Mouse (Mus musculus): ENCODE results near the gene Ubox5. TPM values are rescaled to one million over a fixed set of nuclear protein-coding genes. Genes with fewer than 3 reads are reported as not detected.

The Ubox5 gene
- polyA plus RNA-seq, 1 experiment: 7.3 TPM

- Histone ChIP-seq H3K4me3 (ENCODE audit: insufficient read depth, low read depth, low read length) (peak overlapping the region; percentile 10; the same call in 1 of the 2 replicates), H3K4me1 (ENCODE audit: control insufficient read depth, insufficient read depth, low read length) (peaks cover 39% of the 10 kb centered on the region), H3K36me3 (ENCODE audit: control insufficient read depth, insufficient read depth, low read length) (0 out of 2 replicates have a peak, but pooled peaks cover 2% of the 10 kb centered on the region), H3K27me3 (replicated peaks; ENCODE audit: control insufficient read depth, insufficient read depth, low read length) (no peaks in the 10 kb centered on the region), H3K27ac (ENCODE audit: insufficient read depth, low read depth, low read length) (peak overlapping the region; percentile 6; the same call in 1 of the 2 replicates)
- WGBS: 21% methylated on average over 38 of the region's 38 CpGs
- TF ChIP-seq POLR2A (IDR thresholded peaks at IDR 0.05; ENCODE audit: low read depth, low read length): no peak
- no peak for TF ChIP-seq CTCF (conservative IDR thresholded peaks at IDR 0.05; ENCODE audit: insufficient read depth, insufficient read length, low read depth, low read length)
- DNase-seq: no peak
These were observed 5.0 kb upstream of the Ubox5 start for GRCm38 (mm10) chr2:130634739-130635411.

- Histone ChIP-seq H3K27ac (ENCODE audit: insufficient read depth, low read depth, low read length) (peak overlapping the region; percentile 6; the same call in 1 of the 2 replicates), H3K36me3 (ENCODE audit: control insufficient read depth, insufficient read depth, low read length) (0 out of 2 replicates have a peak, but pooled peaks cover 2% of the 10 kb centered on the region), H3K4me1 (ENCODE audit: control insufficient read depth, insufficient read depth, low read length) (peaks cover 33% of the 10 kb centered on the region), H3K4me3 (ENCODE audit: insufficient read depth, low read depth, low read length) (no peak overlapping the region), H3K27me3 (replicated peaks; ENCODE audit: control insufficient read depth, insufficient read depth, low read length) (no peaks in the 10 kb centered on the region)
- TF ChIP-seq POLR2A (IDR thresholded peaks at IDR 0.05; ENCODE audit: low read depth, low read length) (no peak), CTCF (conservative IDR thresholded peaks at IDR 0.05; ENCODE audit: insufficient read depth, insufficient read length, low read depth, low read length) (no peak)
- WGBS: 39% methylated on average over 14 of the region's 14 CpGs
- no peak for DNase-seq
These were observed 4.3 kb upstream of the Ubox5 start for GRCm38 (mm10) chr2:130634006-130634738.

- peaks cover 31% of the 10 kb centered on the region for H3K4me1 ChIP-seq (ENCODE audit: control insufficient read depth, insufficient read depth, low read length)
- WGBS: 42% methylated on average over 5 of the region's 5 CpGs
- peak; percentile 55 for DNase-seq
- H3K27me3 ChIP-seq (replicated peaks; ENCODE audit: control insufficient read depth, insufficient read depth, low read length): no peaks in the 10 kb centered on the region
- no peak overlapping the region for H3K4me3 ChIP-seq (ENCODE audit: insufficient read depth, low read depth, low read length)
- H3K27ac ChIP-seq (ENCODE audit: insufficient read depth, low read depth, low read length): no peak overlapping the region
- H3K36me3 ChIP-seq (ENCODE audit: control insufficient read depth, insufficient read depth, low read length): peaks cover 2% of the 10 kb centered on the region; the same call in 1 of the 2 replicates
- no peak for TF ChIP-seq CTCF (conservative IDR thresholded peaks at IDR 0.05; ENCODE audit: insufficient read depth, insufficient read length, low read depth, low read length)
- TF ChIP-seq POLR2A (IDR thresholded peaks at IDR 0.05; ENCODE audit: low read depth, low read length): no peak
These were observed 3.2 kb upstream of the Ubox5 start for GRCm38 (mm10) chr2:130632887-130633675.

GRCm38 (mm10) chr2:130632416-130632815 lies 2.6 kb upstream of the Ubox5 start:
- Histone ChIP-seq H3K4me3 (ENCODE audit: insufficient read depth, low read depth, low read length) (no peak overlapping the region), H3K27ac (ENCODE audit: insufficient read depth, low read depth, low read length) (no peak overlapping the region), H3K4me1 (ENCODE audit: control insufficient read depth, insufficient read depth, low read length) (peaks cover 31% of the 10 kb centered on the region), H3K27me3 (replicated peaks; ENCODE audit: control insufficient read depth, insufficient read depth, low read length) (no peaks in the 10 kb centered on the region), H3K36me3 (ENCODE audit: control insufficient read depth, insufficient read depth, low read length) (peaks cover 2% of the 10 kb centered on the region; the same call in 1 of the 2 replicates)
- WGBS: 42% methylated on average over 1 of the region's 1 CpGs
- DNase-seq: peak; percentile 86
- no peak for TF ChIP-seq POLR2A (IDR thresholded peaks at IDR 0.05; ENCODE audit: low read depth, low read length)
- no peak for TF ChIP-seq CTCF (conservative IDR thresholded peaks at IDR 0.05; ENCODE audit: insufficient read depth, insufficient read length, low read depth, low read length)

- 2% methylated on average over 37 of the region's 37 CpGs for WGBS
- Histone ChIP-seq H3K27ac (ENCODE audit: insufficient read depth, low read depth, low read length) (peak overlapping the region; percentile 49; the same call in 1 of the 2 replicates), H3K36me3 (ENCODE audit: control insufficient read depth, insufficient read depth, low read length) (peaks cover 2% of the 10 kb centered on the region), H3K4me1 (ENCODE audit: control insufficient read depth, insufficient read depth, low read length) (peaks cover 29% of the 10 kb centered on the region), H3K27me3 (replicated peaks; ENCODE audit: control insufficient read depth, insufficient read depth, low read length) (no peaks in the 10 kb centered on the region), H3K4me3 (ENCODE audit: insufficient read depth, low read depth, low read length) (peak overlapping the region; percentile 96)
- TF ChIP-seq POLR2A (IDR thresholded peaks at IDR 0.05; ENCODE audit: low read depth, low read length) (no peak), CTCF (conservative IDR thresholded peaks at IDR 0.05; ENCODE audit: insufficient read depth, insufficient read length, low read depth, low read length) (no peak)
- DNase-seq: no peak
These were observed 579 bp downstream of the Ubox5 start for GRCm38 (mm10) chr2:130629080-130629838.

- Histone ChIP-seq H3K27me3 (replicated peaks; ENCODE audit: control insufficient read depth, insufficient read depth, low read length) (no peaks in the 10 kb centered on the region), H3K27ac (ENCODE audit: insufficient read depth, low read depth, low read length) (no peak overlapping the region), H3K4me3 (ENCODE audit: insufficient read depth, low read depth, low read length) (no peak overlapping the region), H3K4me1 (ENCODE audit: control insufficient read depth, insufficient read depth, low read length) (peaks cover 20% of the 10 kb centered on the region), H3K36me3 (ENCODE audit: control insufficient read depth, insufficient read depth, low read length) (peaks cover 2% of the 10 kb centered on the region)
- TF ChIP-seq CTCF (conservative IDR thresholded peaks at IDR 0.05; ENCODE audit: insufficient read depth, insufficient read length, low read depth, low read length): peak; percentile 23; the same call in 1 of the 2 replicates
- no peak for TF ChIP-seq POLR2A (IDR thresholded peaks at IDR 0.05; ENCODE audit: low read depth, low read length)
- 71% methylated on average over 3 of the region's 3 CpGs for WGBS
- no peak for DNase-seq
These were observed 1.4 kb downstream of the Ubox5 start for GRCm38 (mm10) chr2:130628424-130628823.
